Mouse (Mus musculus) lung, postnatal 0 days (tissue): ENCODE measurements around the gene Btk.

ENCODE experiments used
- CTCF ChIP-seq: IDR thresholded peaks from 2 replicates; pipeline ENCODE4 v1.5.1; 2016; ENCODE audit warnings: antibody characterized with exemption, mild to moderate bottlenecking
- EP300 ChIP-seq: IDR thresholded peaks from 2 replicates; pipeline ENCODE4 v1.6.1; 2016; ENCODE audit warnings: antibody characterized with exemption, mild to moderate bottlenecking, control low read depth

GRCm38 (mm10) chrX:134582270-134582669 lies 1.1 kb downstream of the Btk start:
- no peak for TF ChIP-seq CTCF
- no peak for TF ChIP-seq EP300
